Mouse (Mus musculus) intestine, embryonic 14.5 days (tissue): ENCODE results near the gene Pde1c. TPM values are rescaled to one million over a fixed set of nuclear protein-coding genes. Genes with fewer than 3 reads are reported as not detected.

Experiments
- ATAC-seq: fragments of 200-750 bp; cut with Nextera tagmentation; replicated peaks from 2 replicates; pipeline ENCODE4 v1.8.0; 2017; ENCODE audit warnings: low read depth, moderate number of reproducible peaks, moderate TSS enrichment, moderate library complexity; ENCODE audit not compliant: low FRiP score, low TSS enrichment
- DNase-seq: peaks from one replicate; pipeline ENCODE4 v3.0.0-alpha.2; 2018; ENCODE audit warnings: low spot score
- H3K27ac ChIP-seq: fragments of 300-500 bp; sonication (generic); 2 replicates; pipeline ENCODE4 v1.5.1; 2014; ENCODE audit warnings: low read depth, mild to moderate bottlenecking, control low read depth
- H3K27me3 ChIP-seq: fragments of 300-500 bp; sonication (generic); replicated peaks from 2 replicates; pipeline ENCODE4 v1.6.1; 2014; ENCODE audit warnings: low read length, control low read depth; ENCODE audit not compliant: control insufficient read depth, insufficient read depth
- H3K36me3 ChIP-seq: fragments of 300-500 bp; sonication (generic); 2 replicates; pipeline ENCODE4 v1.6.1; 2014; ENCODE audit warnings: low read length, control low read depth; ENCODE audit not compliant: control insufficient read depth, insufficient read depth
- H3K4me1 ChIP-seq: fragments of 300-500 bp; sonication (generic); replicated peaks from 2 replicates; pipeline ENCODE4 v1.6.1; 2014; ENCODE audit warnings: low read length, control low read depth, mixed read lengths; ENCODE audit not compliant: control insufficient read depth, insufficient read depth
- H3K4me2 ChIP-seq: fragments of 300-500 bp; sonication (generic); 2 replicates; pipeline ENCODE4 v1.6.1; 2014; ENCODE audit warnings: low read length
- H3K4me3 ChIP-seq: fragments of 300-500 bp; sonication (generic); 2 replicates; pipeline ENCODE4 v1.5.1; 2014; ENCODE audit warnings: low read depth, low read length, control low read depth, mixed read lengths
- H3K9ac ChIP-seq: fragments of 300-500 bp; sonication (generic); 2 replicates; pipeline ENCODE4 v1.6.1; 2014; ENCODE audit warnings: mild to moderate bottlenecking, low read length
- H3K9me3 ChIP-seq: fragments of 300-500 bp; sonication (generic); 2 replicates; pipeline ENCODE4 v1.6.1; 2016; ENCODE audit warnings: low read length, control low read depth; ENCODE audit not compliant: control insufficient read depth
- WGBS: fragments of 180-500 bp; shearing (Covaris S2); extraction: QIAGEN DNeasy Blood & Tissue Kit; methylation state at CpG from one replicate; pipeline ENCODE4 v1.1.7; 2014; 5-methylcytosine and 5-hydroxymethylcytosine counted together
- polyA plus RNA-seq: library from polyadenylated mRNA; unstranded; fragments of >200 nt; fragmentation: Nextera tagmentation; extraction: Ambion mirVana; gene quantifications from 2 replicates; pipeline ENCODE4 v1.2.1, GENCODE M21; 2014

The Pde1c gene
- polyA plus RNA-seq, 1 experiment from 2014 or later, result 2.2 TPM

- Histone ChIP-seq H3K36me3 (no peaks in the 10 kb centered on the region), H3K4me3 (no peak overlapping the region), H3K9me3 (no peaks in the 10 kb centered on the region), H3K9ac (no peak overlapping the region), H3K27me3 (no peaks in the 10 kb centered on the region), H3K27ac (no peak overlapping the region), H3K4me2 (no peak overlapping the region), H3K4me1 (no peaks in the 10 kb centered on the region)
- 32% methylated on average over 5 of the region's 5 CpGs for WGBS
- DNase-seq, result peak; percentile 54
- peak; percentile 77 for ATAC-seq
Measured at GRCm38 (mm10) chr6:56066632-56067282, 502.1 kb downstream of the Pde1c start.

- no peaks in the 10 kb centered on the region for H3K27me3 ChIP-seq
- DNase-seq, result no peak
- H3K36me3 ChIP-seq, result no peaks in the 10 kb centered on the region
- H3K27ac ChIP-seq, result no peak overlapping the region
- no peak overlapping the region for H3K9ac ChIP-seq
- ATAC-seq, result no peak
- H3K4me1 ChIP-seq, result no peaks in the 10 kb centered on the region
- no peaks in the 10 kb centered on the region for H3K9me3 ChIP-seq
- H3K4me3 ChIP-seq, result no peak overlapping the region
- H3K4me2 ChIP-seq, result no peak overlapping the region
Measured at GRCm38 (mm10) chr6:56063736-56064135, 505.2 kb downstream of the Pde1c start.

- Histone ChIP-seq H3K4me2 (no peak overlapping the region), H3K9me3 (no peaks in the 10 kb centered on the region), H3K36me3 (no peaks in the 10 kb centered on the region), H3K4me1 (no peaks in the 10 kb centered on the region), H3K4me3 (no peak overlapping the region), H3K9ac (no peak overlapping the region), H3K27me3 (no peaks in the 10 kb centered on the region), H3K27ac (no peak overlapping the region)
- DNase-seq (no peak), ATAC-seq (no peak; the same call in 1 of the 2 replicates)
- WGBS, result 30% methylated on average over 4 of the region's 4 CpGs
Measured at GRCm38 (mm10) chr6:56049104-56049503, 519.8 kb downstream of the Pde1c start.

GRCm38 (mm10) chr6:56048580-56048979 lies 520.3 kb downstream of the Pde1c start:
- Histone ChIP-seq H3K36me3 (no peaks in the 10 kb centered on the region), H3K27me3 (no peaks in the 10 kb centered on the region), H3K4me2 (no peak overlapping the region), H3K4me1 (no peaks in the 10 kb centered on the region), H3K9me3 (no peaks in the 10 kb centered on the region), H3K9ac (no peak overlapping the region), H3K27ac (no peak overlapping the region), H3K4me3 (no peak overlapping the region)
- 72% methylated on average over 3 of the region's 3 CpGs for WGBS
- ATAC-seq (no peak), DNase-seq (no peak)

GRCm38 (mm10) chr6:56044716-56045115 lies 524.2 kb downstream of the Pde1c start:
- Histone ChIP-seq H3K4me2 (no peak overlapping the region), H3K9me3 (no peaks in the 10 kb centered on the region), H3K9ac (no peak overlapping the region), H3K27me3 (no peaks in the 10 kb centered on the region), H3K36me3 (no peaks in the 10 kb centered on the region), H3K4me1 (no peaks in the 10 kb centered on the region), H3K4me3 (no peak overlapping the region), H3K27ac (no peak overlapping the region)
- 92% methylated on average over 1 of the region's 1 CpGs for WGBS
- ATAC-seq (no peak), DNase-seq (no peak)

- no peak for DNase-seq
- no peaks in the 10 kb centered on the region for H3K27me3 ChIP-seq
- H3K4me1 ChIP-seq, result no peaks in the 10 kb centered on the region
- no peak overlapping the region for H3K4me3 ChIP-seq
- H3K4me2 ChIP-seq, result no peak overlapping the region
- no peaks in the 10 kb centered on the region for H3K9me3 ChIP-seq
- H3K27ac ChIP-seq, result no peak overlapping the region
- no peak overlapping the region for H3K9ac ChIP-seq
- ATAC-seq, result no peak
- 47% methylated on average over 5 of the region's 5 CpGs for WGBS
- no peaks in the 10 kb centered on the region for H3K36me3 ChIP-seq
Measured at GRCm38 (mm10) chr6:56044270-56044669, 524.6 kb downstream of the Pde1c start.

GRCm38 (mm10) chr6:56039476-56040055 lies 529.3 kb downstream of the Pde1c start:
- DNase-seq (no peak), ATAC-seq (no peak)
- H3K4me1 ChIP-seq, result no peaks in the 10 kb centered on the region
- WGBS, result 69% methylated on average over 4 of the region's 4 CpGs
- no peaks in the 10 kb centered on the region for H3K36me3 ChIP-seq
- H3K27me3 ChIP-seq, result no peaks in the 10 kb centered on the region
- no peaks in the 10 kb centered on the region for H3K9me3 ChIP-seq
- no peak overlapping the region for H3K9ac ChIP-seq
- no peak overlapping the region for H3K4me3 ChIP-seq
- H3K4me2 ChIP-seq, result no peak overlapping the region
- no peak overlapping the region for H3K27ac ChIP-seq

- WGBS, result 77% methylated on average over 10 of the region's 10 CpGs
- Histone ChIP-seq H3K27me3 (no peaks in the 10 kb centered on the region), H3K27ac (no peak overlapping the region), H3K9me3 (no peaks in the 10 kb centered on the region), H3K4me1 (no peaks in the 10 kb centered on the region), H3K36me3 (no peaks in the 10 kb centered on the region), H3K4me3 (no peak overlapping the region), H3K9ac (no peak overlapping the region), H3K4me2 (no peak overlapping the region)
- ATAC-seq (no peak), DNase-seq (no peak)
Measured at GRCm38 (mm10) chr6:56035054-56035453, 533.8 kb downstream of the Pde1c start.

GRCm38 (mm10) chr6:56032231-56032630 lies 536.7 kb downstream of the Pde1c start:
- no peaks in the 10 kb centered on the region for H3K9me3 ChIP-seq
- no peaks in the 10 kb centered on the region for H3K4me1 ChIP-seq
- H3K9ac ChIP-seq, result no peak overlapping the region
- no peaks in the 10 kb centered on the region for H3K27me3 ChIP-seq
- H3K4me3 ChIP-seq, result no peak overlapping the region
- no peak overlapping the region for H3K4me2 ChIP-seq
- H3K36me3 ChIP-seq, result no peaks in the 10 kb centered on the region
- DNase-seq (no peak), ATAC-seq (no peak)
- H3K27ac ChIP-seq, result no peak overlapping the region
- WGBS, result 76% methylated on average over 2 of the region's 2 CpGs
